Mouse (Mus musculus): ENCODE measurements around the gene Spata13.

The Spata13 gene

GRCm38 (mm10) chr14:60638159-60638558 lies 4.4 kb downstream of the Spata13 start:
- DNase-seq (ENCODE audit: inconsistent age in 2 of 2, low spot score in 1 of 2), result peak; percentile 91 to 96

- peak in 1 of 2 experiments; percentile 50 for DNase-seq (ENCODE audit: inconsistent age in 2 of 2, low spot score in 1 of 2)
Measured at GRCm38 (mm10) chr14:60639195-60639594, 5.4 kb downstream of the Spata13 start.

GRCm38 (mm10) chr14:60641120-60641519 lies 7.3 kb downstream of the Spata13 start:
- DNase-seq (ENCODE audit: inconsistent age in 2 of 2, low spot score in 1 of 2), result no peak

- peak in 1 of 2 experiments; percentile 37 for DNase-seq (ENCODE audit: inconsistent age in 2 of 2, low spot score in 1 of 2)
Measured at GRCm38 (mm10) chr14:60642131-60642530, 8.3 kb downstream of the Spata13 start.

GRCm38 (mm10) chr14:60643098-60643870 lies 9.5 kb downstream of the Spata13 start:
- DNase-seq (ENCODE audit: inconsistent age in 2 of 2, low spot score in 1 of 2), result peak in 1 of 2 experiments; percentile 46

GRCm38 (mm10) chr14:60646373-60646772 lies 12.6 kb downstream of the Spata13 start:
- DNase-seq (ENCODE audit: inconsistent age in 2 of 2, low spot score in 1 of 2), result peak; percentile 87 to 93

- DNase-seq (ENCODE audit: inconsistent age in 2 of 2, low spot score in 1 of 2), result peak; percentile 56 to 73
Measured at GRCm38 (mm10) chr14:60647885-60648284, 14.1 kb downstream of the Spata13 start.

GRCm38 (mm10) chr14:60648956-60649355 lies 15.2 kb downstream of the Spata13 start:
- DNase-seq (ENCODE audit: inconsistent age in 2 of 2, low spot score in 1 of 2), result peak in 1 of 2 experiments; percentile 57

- DNase-seq (ENCODE audit: inconsistent age in 2 of 2, low spot score in 1 of 2), result no peak
Measured at GRCm38 (mm10) chr14:60653184-60653583, 19.4 kb downstream of the Spata13 start.

- no peak for DNase-seq (ENCODE audit: inconsistent age in 2 of 2, low spot score in 1 of 2)
Measured at GRCm38 (mm10) chr14:60653977-60654376, 20.2 kb downstream of the Spata13 start.

- DNase-seq (ENCODE audit: inconsistent age in 2 of 2, low spot score in 1 of 2), result no peak
Measured at GRCm38 (mm10) chr14:60654708-60655107, 20.9 kb downstream of the Spata13 start.

GRCm38 (mm10) chr14:60655941-60656700 lies 22.3 kb downstream of the Spata13 start:
- peak; percentile 82 to 94 for DNase-seq (ENCODE audit: inconsistent age in 2 of 2, low spot score in 1 of 2)

- DNase-seq (ENCODE audit: inconsistent age in 2 of 2, low spot score in 1 of 2), result peak; percentile 79 to 86
Measured at GRCm38 (mm10) chr14:60656701-60657085, 22.9 kb downstream of the Spata13 start.

- DNase-seq (ENCODE audit: inconsistent age in 2 of 2, low spot score in 1 of 2), result peak; percentile 69 to 84
Measured at GRCm38 (mm10) chr14:60657891-60658290, 24.1 kb downstream of the Spata13 start.

- peak in 1 of 2 experiments; percentile 51 for DNase-seq (ENCODE audit: inconsistent age in 2 of 2, low spot score in 1 of 2)
Measured at GRCm38 (mm10) chr14:60659498-60659897, 25.7 kb downstream of the Spata13 start.

GRCm38 (mm10) chr14:60660591-60660990 lies 26.8 kb downstream of the Spata13 start:
- DNase-seq (ENCODE audit: inconsistent age in 2 of 2, low spot score in 1 of 2), result peak; percentile 73 to 90

GRCm38 (mm10) chr14:60661281-60661680 lies 27.5 kb downstream of the Spata13 start:
- DNase-seq (ENCODE audit: inconsistent age in 2 of 2, low spot score in 1 of 2), result no peak

GRCm38 (mm10) chr14:60663309-60663940 lies 29.6 kb downstream of the Spata13 start:
- no peak for DNase-seq (ENCODE audit: inconsistent age in 2 of 2, low spot score in 1 of 2)

GRCm38 (mm10) chr14:60664641-60665040 lies 30.8 kb downstream of the Spata13 start:
- no peak for DNase-seq (ENCODE audit: inconsistent age in 2 of 2, low spot score in 1 of 2)

- no peak for DNase-seq (ENCODE audit: inconsistent age in 2 of 2, low spot score in 1 of 2)
Measured at GRCm38 (mm10) chr14:60665263-60665662, 31.5 kb downstream of the Spata13 start.

GRCm38 (mm10) chr14:60666252-60666651 lies 32.5 kb downstream of the Spata13 start:
- DNase-seq (ENCODE audit: inconsistent age in 2 of 2, low spot score in 1 of 2), result no peak

GRCm38 (mm10) chr14:60670191-60670590 lies 36.4 kb downstream of the Spata13 start:
- no peak for DNase-seq (ENCODE audit: inconsistent age in 2 of 2, low spot score in 1 of 2)

All from adrenal gland, adult (tissue).